Mouse (Mus musculus) right cerebral cortex, postnatal 36 days (tissue): ENCODE data around the gene Heatr4.
A peak's percentile ranks its signal among the peaks of the same experiment; 100 is the strongest.

ENCODE experiments used
- DNase-seq, 2 experiments: peaks; one replicate each; pipeline ENCODE4 v3.0.0; 2022; ENCODE audit warnings: low spot score in 2 of 2, mixed read lengths in 1 of 2

Heatr4 gene

DNA sequence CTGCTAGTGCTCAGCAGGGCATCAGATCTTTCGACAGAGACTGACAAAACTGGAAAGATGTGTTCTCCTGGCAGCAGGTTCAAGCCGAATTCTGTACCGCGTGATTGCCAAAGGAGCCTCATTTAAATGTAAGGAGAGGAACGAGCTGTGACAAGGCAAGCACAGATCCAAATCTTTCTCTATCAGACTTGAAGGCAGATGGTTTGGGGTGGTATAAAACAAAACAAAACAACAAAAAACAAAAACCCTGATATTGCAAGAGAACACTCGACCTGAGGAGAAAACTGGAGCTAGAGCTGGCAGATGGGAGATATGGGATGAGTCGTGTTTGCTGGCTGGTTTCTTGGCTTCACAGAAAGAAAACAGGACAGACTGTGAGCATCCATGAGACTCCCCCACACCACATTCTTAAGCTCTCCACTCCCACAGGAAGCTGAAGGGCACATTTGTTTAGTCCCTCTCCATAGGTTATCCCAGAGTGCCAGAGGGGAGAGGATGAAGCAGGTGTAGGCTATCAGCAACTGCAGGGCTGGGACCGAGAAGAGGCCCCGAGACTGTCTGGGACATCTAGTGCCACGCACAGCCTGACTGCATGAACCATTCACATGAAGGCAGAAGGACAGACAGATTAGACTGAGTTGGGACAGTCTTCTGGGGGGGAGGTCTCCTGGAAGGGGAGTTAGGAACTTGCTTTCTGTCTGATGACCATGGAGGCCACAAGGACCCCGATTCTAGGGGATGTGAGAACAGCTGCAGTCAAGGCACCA, 13.9 kb upstream of the Heatr4 start:
- no peak for DNase-seq

DNA sequence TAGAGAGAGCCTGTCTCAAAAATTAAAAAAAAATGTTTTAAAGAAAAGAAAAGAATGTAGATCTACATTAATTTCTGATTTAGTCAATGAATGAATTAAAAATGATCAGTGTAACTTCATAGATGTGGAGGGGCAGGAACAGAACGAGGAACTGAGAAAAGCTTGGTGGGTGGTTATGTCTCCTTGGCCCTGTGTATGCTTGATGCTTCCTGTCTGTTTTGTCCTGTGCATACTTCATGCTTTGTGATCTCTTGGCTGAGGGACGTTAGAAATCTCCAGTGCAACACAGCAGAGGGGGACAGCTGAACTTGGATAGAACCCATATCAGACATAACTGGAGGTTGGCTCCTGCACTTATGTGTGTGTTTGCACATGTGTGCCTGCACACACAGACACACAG, 12.6 kb upstream of the Heatr4 start:
- DNase-seq = no peak

DNA sequence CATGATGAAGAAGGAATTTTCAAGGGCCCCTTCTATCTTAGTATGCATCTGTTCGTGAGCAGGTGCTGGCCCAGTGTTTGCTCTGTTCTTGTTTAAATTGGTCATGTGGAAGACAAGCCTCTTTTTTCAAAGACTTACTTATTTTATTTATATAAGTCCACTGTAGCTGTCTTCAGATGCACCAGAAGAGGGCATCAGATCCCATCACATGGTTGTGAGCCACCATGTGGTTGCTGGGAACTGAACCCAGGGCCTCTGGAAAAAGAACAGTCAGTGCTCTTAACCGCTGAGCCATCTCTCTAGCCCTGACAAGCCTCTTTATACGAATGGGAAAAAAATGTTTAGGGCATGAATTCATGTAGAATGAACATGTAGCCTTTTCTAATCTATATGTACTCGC, 4.7 kb upstream of the Heatr4 start:
- no peak for DNase-seq

DNA sequence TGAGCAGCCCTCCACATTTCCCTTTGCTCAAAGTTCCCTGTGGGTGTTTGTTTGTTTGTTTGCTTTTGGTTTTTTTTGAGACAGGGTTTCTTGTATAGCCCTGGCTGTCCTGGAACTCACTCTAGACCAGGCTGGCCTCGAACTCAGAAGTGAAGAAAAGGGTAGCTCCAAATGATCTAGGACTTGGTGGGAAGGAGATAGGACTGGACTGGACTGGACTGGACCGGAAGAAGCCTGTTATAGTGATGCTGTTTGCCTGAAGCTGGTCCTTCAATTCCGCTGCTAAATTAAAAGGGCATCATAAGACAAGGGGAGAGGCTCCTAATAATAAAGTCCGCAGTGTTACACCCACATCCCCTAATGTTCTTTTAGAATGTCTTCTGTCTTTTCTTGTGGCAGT, 3.8 kb upstream of the Heatr4 start:
- no peak for DNase-seq

DNA sequence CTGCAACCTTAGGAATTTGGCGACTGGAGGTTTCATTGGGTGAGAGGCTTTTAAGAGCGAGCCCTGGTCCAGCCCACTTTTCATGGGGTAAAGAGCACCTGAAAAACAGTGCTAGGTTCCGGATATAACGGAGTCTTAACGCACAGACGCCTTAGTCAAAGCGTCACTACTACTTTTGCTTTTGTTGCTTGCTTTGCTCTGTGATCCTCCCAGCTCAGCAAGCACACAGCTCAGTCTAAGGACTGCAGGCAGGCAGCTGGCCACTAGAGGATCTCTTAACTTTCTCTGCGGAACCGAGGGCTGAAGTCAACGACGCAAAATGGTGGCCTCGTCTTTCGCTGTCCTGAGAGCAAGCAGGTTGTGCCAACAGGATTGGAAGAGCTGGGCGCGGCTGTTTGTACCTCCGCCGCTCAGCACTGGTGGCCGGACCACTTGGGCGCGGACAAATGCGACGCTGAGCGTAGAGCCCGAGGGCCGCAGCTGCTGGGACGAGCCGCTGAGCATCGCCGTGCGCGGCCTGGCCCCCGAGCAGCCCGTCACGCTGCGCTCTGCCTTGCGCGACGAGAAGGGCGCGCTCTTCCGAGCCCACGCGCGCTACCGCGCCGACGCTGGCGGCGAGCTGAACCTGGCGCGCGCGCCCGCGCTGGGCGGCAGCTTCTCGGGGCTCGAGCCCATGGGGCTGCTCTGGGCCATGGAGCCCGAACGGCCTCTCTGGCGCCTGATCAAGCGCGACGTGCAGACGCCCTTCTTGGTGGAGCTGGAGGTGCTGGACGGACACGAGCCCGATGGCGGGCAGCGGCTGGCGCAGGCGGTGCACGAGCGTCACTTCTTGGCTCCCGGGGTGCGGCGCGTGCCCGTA, 3.2 kb upstream of the Heatr4 start, which contains the start of gene Acot2:
Gene Acot2, plus strand, starts transcription at position 279 of the 859 bp plus-strand sequence.
- DNase-seq = peak; percentile 67 to 78

DNA sequence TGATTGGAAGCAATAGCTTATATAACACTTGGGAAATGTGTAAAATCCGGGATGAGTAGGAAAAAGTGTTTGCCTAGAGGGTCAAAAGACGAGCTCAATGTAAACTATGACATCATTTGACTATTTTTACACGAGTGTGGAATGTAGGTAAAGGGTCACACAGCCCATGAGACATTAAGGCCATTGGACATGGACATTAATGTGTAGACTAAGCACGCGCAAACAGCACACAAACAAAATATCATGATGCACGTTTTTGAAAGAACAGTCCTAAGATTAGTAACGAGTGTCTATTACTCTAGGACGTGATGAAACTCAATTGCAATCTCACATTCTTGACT, 2.6 kb upstream of the Heatr4 start:
- DNase-seq = no peak

DNA sequence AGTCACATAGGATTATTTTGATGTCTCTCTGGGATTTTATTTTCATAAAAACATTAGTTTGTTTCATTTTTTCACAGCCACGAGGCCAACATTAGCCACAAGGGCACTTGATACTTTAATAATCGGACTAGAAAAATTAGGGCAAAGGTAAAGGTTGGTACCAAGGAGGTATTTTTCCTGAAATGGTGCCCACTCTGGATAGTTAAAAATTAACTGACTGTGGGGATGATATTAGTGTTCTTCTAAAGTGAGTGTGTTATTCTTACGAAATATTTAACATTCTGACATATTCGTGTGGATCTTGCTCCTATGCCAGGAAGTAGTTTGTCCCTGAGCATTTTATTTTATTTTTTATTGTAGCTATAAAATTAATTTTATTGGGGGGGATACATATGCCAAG, 3.0 kb downstream of the Heatr4 start:
- DNase-seq = no peak

DNA sequence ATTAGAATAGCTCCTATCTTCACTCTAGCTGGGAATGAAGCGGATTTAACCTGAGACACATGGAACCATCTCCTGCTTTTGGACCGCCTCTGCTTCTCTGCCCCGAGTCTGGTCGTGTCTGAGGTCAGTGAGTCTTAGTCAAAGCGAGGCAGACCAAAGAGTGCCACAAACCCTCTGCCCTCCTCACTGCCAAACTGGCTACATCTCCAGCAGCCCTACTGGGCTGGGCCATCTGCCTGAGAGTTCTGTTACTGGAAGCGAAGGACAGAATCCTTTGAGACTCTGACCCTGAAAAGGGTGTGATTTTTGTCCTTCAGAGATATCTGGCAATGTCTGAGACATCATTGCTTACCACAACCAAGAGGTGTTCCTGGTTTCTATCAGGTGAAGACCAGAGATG, 5.8 kb downstream of the Heatr4 start:
- DNase-seq = no peak

DNA sequence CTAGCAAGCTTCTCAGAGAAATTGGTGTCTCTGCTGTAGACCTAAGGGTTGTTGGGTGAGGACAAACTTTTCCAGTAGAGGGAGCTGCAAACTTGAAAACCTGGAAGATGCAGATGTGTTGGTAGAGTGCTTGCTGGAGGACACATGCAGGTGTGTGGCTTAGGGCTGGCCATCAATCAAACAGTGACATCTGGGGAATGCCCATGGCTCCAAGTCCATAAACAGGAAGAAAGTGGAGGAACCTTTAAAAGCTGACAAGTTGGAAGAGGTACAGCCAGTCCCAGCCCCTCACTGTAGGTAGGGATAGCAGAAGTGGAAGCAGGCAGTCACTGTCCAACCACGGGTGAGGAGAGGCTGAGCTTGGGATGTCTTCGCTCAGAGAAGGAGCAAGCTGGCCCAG, 12.5 kb downstream of the Heatr4 start:
- DNase-seq = no peak

DNA sequence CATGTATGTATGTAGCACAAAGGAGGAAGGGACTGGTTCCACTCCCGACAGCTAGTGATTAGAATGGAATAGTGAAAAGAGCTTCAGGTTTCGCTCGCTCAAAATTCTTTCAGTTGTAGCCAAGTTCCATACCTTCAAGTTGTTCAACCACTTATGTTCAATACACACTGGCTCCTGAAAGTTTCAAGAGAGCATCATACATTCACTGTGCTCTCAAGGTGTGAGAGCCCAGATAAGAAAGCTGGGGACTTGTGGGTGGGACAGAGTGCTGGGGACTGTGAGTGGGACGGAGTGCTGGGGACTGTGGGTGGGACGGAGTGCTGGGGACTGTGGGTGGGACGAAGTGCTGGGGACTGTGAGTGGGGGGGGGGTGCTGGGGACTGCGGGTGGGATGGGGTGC, 19.4 kb downstream of the Heatr4 start:
- DNase-seq = no peak

DNA sequence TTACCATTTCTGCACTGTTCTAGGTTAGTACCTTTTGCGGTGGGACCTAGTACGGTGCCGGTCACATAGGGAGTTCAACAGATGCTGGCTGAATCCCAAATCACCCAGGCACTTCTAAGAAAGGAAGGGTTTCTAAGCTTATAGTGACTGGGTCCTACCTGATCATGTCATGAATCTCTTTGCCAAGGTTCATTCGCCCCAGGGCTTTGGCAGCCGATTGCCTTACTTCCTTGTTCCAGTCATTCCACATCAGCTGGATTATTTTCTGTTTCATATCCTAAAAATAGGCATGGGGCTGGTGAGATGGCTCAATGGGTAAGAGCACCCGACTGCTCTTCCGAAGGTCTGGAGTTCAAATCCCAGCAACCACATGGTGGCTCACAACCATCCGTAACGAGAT, 26.4 kb downstream of the Heatr4 start:
- DNase-seq = no peak

DNA sequence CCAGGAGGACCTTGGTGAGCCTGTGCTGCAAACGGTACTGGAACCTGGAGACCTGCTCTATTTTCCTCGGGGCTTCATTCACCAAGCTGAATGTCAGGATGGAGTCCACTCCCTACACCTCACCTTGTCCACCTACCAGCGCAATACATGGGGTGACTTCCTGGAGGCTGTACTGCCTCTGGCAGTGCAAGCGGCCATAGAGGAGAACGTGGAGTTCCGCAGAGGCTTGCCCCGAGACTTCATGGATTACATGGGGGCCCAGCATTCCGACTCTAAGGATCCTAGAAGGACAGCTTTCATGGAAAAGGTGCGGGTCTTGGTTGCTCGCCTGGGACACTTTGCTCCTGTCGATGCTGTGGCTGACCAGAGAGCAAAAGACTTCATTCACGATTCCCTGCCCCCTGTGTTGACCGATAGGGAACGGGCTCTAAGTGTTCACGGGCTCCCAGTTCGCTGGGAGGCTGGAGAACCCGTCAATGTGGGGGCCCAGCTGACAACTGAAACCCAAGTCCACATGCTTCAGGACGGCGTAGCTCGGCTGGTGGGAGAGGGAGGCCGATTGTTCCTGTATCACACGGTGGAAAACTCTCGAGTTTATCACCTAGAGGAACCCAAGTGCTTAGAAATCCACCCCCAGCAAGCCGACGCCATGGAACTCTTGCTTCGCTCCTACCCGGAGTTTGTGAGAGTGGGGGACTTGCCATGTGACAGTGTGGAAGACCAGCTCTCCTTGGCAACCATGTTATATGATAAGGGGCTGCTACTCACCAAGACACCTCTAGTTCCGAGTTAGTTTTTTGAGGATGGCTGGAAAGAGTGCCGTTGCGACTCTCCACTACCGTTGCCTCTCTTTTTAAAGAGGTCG, 32.7 kb downstream of the Heatr4 start:
- DNase-seq = no peak

DNA sequence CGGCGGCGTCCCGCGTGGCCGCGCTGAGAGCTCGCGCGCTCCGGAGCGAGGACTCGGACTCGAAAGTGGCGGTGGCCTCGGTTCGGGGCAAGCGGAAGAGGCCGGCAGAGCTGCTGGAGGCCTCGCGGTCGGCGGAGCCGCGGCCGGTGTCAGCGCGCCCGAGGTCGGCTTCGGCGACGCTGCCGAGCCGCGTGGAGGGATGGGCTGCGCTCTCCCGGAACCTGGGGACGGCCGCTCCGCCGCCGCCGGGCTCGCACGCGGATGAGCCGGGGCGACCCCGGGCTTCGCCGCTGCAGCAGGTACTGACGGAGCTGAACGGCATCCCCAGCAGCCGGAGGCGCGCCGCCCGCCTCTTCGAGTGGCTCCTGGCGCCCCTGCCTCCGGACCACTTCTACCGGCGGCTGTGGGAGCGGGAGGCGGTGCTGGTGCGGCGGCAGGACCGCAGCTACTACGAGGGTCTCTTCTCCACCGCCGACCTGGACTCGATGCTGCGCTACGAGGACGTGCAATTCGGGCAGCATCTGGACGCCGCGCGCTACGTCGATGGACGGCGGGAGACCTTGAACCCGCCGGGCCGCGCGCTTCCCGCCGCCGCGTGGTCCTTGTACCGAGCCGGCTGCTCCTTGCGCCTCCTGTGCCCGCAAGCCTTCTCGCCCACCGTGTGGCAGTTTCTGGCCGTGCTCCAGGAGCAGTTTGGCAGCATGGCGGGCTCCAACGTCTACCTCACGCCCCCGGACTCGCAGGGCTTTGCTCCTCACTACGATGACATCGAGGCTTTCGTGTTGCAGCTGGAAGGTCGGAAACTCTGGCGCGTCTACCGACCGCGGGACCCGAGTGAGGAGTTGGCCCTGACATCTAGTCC, 33.6 kb downstream of the Heatr4 start:
- DNase-seq = peak; percentile 39 to 44

DNA sequence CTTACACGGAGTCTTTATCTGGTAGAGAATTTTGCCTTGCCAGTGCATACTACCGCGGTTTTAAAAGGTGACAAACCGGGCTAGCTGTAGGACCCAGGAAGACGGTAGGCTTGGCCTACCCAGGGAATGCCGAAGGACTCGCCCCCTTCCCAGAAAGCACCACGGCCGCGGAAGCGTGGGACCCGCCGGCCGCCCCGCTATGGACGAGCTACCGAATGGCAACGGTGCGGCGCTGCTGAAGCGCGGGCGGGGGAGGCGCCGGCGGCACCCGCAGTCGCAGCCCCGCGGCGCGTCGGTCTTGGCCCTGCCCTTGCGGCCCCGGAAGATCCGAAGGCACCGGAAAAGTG, 34.2 kb downstream of the Heatr4 start, which contains the start of gene Riox1:
Gene Riox1, plus strand, starts transcription at position 116 of the 347 bp plus-strand sequence.
- DNase-seq = peak; percentile 82 to 85

DNA sequence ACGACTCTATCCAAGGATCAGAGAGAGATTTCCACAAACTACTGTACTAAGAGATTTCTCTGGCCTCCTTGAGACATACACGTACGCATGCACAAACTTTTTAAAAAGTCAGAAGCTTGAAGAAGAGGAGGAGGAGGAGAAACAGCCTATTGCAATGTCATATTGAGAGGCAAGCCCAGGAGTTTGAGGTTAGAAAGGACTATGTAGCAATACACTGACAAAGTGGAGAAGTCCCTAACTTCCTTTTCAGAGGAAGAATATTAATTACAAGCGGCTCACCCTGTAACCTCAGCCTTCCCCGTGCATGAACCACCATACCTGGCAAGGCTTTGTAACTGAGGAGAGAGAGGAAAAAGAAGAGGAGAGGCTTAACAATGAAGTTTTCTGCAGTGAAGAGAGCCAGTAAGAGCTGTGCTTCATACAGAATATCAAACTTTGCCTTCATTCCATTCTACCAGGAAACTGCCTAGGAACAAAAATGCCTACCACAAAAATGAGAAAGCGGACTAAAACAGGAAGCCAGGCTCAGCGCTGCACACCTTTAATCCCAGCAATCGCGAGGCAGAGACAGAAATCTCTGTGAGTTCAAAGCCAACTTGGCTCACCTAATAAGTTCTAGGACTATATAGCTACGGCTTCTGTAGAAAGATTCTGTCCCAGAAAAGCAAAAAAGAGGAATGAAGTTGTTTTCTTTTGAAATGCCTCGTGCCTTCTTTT, 34.7 kb downstream of the Heatr4 start:
- no peak for DNase-seq

DNA sequence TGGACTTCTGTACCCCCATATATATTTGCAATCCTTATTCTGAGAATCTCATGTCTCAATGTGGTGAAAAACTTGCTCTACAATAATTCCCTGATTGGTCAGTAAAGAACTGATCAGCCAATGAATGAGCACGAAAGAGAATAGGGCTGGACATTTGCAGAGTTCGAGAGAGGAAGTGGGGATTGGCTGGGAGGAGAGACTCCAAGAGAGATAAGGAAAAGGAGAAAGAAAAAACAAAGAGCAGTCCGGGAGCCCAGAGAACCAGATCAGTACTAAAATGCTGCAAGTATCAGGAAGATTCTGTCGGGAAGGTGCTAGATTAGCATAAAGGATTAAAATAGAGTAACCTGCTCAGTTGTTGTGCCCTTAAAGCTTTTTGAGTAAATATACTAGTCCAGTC, 35.6 kb downstream of the Heatr4 start:
- no peak for DNase-seq

DNA sequence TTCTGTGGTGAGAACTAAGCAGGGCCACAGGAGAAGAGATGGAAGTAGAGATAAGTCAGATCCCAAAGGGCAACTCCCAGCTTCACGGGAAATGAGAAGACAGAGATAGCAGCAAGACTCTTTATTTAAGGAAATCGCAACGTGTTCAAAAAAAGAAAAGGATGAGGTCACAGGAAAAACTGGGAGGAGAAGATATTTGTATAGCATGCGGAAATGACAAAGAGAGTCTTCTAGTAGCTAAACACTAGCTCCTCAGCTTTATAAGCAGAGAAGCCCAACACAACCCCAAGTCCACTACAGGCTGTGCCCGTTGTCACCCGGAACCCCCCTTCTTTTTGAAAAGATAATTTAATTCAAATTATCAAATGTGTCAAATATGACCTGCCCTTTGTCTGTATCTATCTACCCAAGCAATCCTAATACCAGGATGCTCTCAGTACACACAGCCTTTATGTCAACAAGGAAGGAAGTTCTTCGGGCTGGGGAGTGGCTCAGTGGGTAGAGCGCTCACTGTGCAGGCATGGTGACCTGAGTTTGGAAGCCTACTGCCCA, 37.3 kb downstream of the Heatr4 start:
- DNase-seq = no peak

DNA sequence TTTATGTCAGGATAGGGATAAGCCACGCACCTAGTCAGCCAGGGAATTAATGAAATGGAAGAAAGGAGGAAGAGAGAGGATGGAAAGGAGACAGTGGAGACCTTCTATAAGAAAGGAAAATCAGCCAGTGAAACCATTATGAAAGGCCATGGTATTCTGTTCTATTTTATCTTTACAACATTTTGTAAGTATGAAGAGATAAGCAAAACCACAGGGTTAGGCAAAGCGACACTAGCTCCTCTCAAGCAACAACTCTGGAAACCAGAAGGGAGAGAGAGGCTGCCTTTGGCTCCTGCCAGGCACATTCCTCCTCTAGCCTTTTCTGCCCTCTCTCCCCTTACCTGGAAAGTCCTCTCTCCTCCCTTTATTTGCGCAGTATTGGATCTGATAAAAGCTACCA, 42.7 kb downstream of the Heatr4 start:
- no peak for DNase-seq

DNA sequence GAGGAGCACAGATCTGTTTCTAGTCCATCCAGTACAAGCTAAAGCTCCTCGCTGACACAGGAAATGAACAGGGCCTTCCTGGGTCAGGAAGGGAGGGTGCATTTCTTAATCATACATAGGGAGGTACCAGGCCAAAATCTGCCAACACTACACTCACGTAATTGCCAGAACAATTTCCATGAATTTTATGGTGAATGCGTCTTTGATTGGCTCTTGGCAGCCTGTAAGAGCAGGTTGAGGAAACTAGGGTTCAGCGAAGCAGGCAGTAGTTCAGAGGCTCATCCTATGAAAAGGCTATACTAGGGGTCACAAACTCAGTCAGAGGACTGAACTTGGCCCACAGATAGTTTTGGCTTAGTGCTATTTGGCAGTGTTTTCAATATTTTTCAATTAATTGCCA, 44.6 kb downstream of the Heatr4 start:
- DNase-seq = no peak

DNA sequence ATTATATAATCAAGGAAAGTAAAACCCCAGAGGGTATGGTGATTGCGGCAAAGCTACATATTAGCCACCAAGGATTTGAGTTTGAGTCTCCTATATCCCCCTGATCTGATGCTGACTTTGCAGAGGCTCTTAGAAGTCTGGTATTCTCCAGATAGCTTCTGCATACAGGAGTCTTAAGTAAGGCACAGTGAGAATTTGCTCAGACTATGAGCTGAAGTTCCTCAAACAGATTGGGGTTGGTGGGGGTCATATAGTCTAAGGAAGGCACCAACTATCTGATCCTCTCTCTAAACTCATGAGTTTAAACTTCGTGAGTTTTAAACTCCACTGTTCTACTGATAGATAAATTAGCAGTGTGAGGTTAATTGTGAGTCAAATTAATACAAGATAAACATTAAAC, 45.3 kb downstream of the Heatr4 start:
- DNase-seq = no peak
